Mouse (Mus musculus) liver, postnatal 0 days (tissue): Measurements from ENCODE around the gene Slc24a3. TPM values are rescaled to one million over a fixed set of nuclear protein-coding genes. Genes with fewer than 3 reads are reported as not detected.

Experiments
- ATAC-seq: fragments of 200-750 bp; cut with Nextera tagmentation; 2 replicates; pipeline ENCODE4 v1.8.0; 2017; ENCODE audit warnings: mild to moderate bottlenecking, moderate library complexity
- DNase-seq: peaks from one replicate; pipeline ENCODE4 v3.0.0-alpha.2; 2016
- H3K27ac ChIP-seq: fragments of 300-500 bp; sonication (generic); 2 replicates; pipeline ENCODE4 v1.5.1; 2014; ENCODE audit warnings: antibody characterized with exemption, moderate library complexity, mild to moderate bottlenecking, low read depth
- H3K27me3 ChIP-seq: fragments of 300-500 bp; sonication (generic); 2 replicates; pipeline ENCODE4 v1.6.1; 2014; ENCODE audit warnings: low read length, control low read depth, mixed read lengths; ENCODE audit not compliant: insufficient read depth
- H3K36me3 ChIP-seq: fragments of 300-500 bp; sonication (generic); replicated peaks from 2 replicates; pipeline ENCODE4 v1.6.1; 2014; ENCODE audit warnings: mild to moderate bottlenecking, control low read depth, low read length, moderate library complexity, mixed read lengths; ENCODE audit not compliant: insufficient read depth
- H3K4me1 ChIP-seq: fragments of 300-500 bp; sonication (generic); 2 replicates; pipeline ENCODE4 v1.6.1; 2014; ENCODE audit warnings: antibody characterized with exemption, mild to moderate bottlenecking, control low read depth; ENCODE audit not compliant: insufficient read depth
- H3K4me2 ChIP-seq: fragments of 300-500 bp; sonication (generic); 2 replicates; pipeline ENCODE4 v1.6.1; 2014; ENCODE audit warnings: low read depth, mild to moderate bottlenecking, low read length, moderate library complexity, mixed read lengths
- H3K4me3 ChIP-seq: fragments of 300-500 bp; sonication (generic); 2 replicates; pipeline ENCODE4 v1.5.1; 2014; ENCODE audit warnings: low read depth, low read length
- H3K9ac ChIP-seq: fragments of 300-500 bp; sonication (generic); replicated peaks from 2 replicates; pipeline ENCODE4 v1.6.1; 2014; ENCODE audit warnings: mild to moderate bottlenecking, moderate library complexity
- H3K9me3 ChIP-seq: fragments of 300-500 bp; sonication (generic); 2 replicates; pipeline ENCODE4 v1.6.1; 2016; ENCODE audit warnings: mild to moderate bottlenecking, control low read depth, low read length, mixed read lengths
- CTCF ChIP-seq: sonication (generic); IDR thresholded peaks from 2 replicates; pipeline ENCODE4 v1.5.1; 2016; ENCODE audit warnings: antibody characterized with exemption, low read depth
- EP300 ChIP-seq: IDR thresholded peaks from 2 replicates; pipeline ENCODE4 v1.6.1; 2016; ENCODE audit warnings: antibody characterized with exemption, low read depth, mild to moderate bottlenecking
- whole genome bisulfite sequencing: fragments of 180-500 bp; shearing (Covaris S2); extraction: QIAGEN DNeasy Blood & Tissue Kit; methylation state at CpG from one replicate; pipeline ENCODE4 v1.1.7; 2014; ENCODE audit not compliant: insufficient replicate concordance; 5-methylcytosine and 5-hydroxymethylcytosine counted together
- polyA plus RNA-seq: library from polyadenylated mRNA; unstranded; fragments of >200 nt; fragmentation: Nextera tagmentation; extraction: Ambion mirVana; gene quantifications from 2 replicates; pipeline ENCODE4 v1.2.1, GENCODE M21; 2015

Gene Slc24a3
- polyA plus RNA-seq, 1 experiment from 2014 or later, result 0.40 TPM

GRCm38 (mm10) chr2:145656716-145657115, 489.2 kb downstream of the Slc24a3 start:
- WGBS, result 50% methylated on average over 1 of the region's 1 CpGs
- Histone ChIP-seq H3K4me1 (no peaks in the 10 kb centered on the region), H3K9ac (no peak overlapping the region), H3K4me3 (no peak overlapping the region), H3K4me2 (no peak overlapping the region), H3K27ac (no peak overlapping the region), H3K9me3 (no peaks in the 10 kb centered on the region), H3K36me3 (no peaks in the 10 kb centered on the region), H3K27me3 (no peaks in the 10 kb centered on the region)
- ATAC-seq, result no peak
- no peak for DNase-seq
- TF ChIP-seq EP300 (no peak), CTCF (no peak)

DNA sequence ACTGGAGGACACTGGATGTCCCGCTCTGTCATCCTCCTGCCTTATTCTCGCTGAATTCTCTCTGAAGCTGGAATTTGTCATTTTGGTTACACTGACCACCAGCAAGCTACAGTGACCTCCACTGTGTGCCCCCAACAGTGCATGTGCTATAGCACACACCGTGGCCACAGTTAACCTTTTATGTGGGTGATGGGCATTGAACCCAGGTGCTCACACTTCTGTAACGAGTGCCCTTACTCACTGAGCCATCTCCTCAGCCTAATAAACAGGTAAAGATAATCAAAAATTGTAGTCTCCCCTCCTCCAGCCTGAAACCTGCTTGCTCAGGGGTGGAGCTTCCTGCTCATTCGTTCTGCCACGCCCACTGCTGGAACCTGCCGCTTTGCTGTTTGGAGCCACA, 493.7 kb downstream of the Slc24a3 start:
- 79% methylated on average over 4 of the region's 7 CpGs for WGBS
- DNase-seq (no peak), ATAC-seq (no peak)
- Histone ChIP-seq H3K27me3 (no peaks in the 10 kb centered on the region), H3K4me1 (0 out of 2 replicates have a peak, but pooled peaks cover 6% of the 10 kb centered on the region), H3K9me3 (no peaks in the 10 kb centered on the region), H3K4me2 (no peak overlapping the region), H3K36me3 (no peaks in the 10 kb centered on the region), H3K4me3 (no peak overlapping the region), H3K9ac (no peak overlapping the region), H3K27ac (no peak overlapping the region)
- TF ChIP-seq CTCF (no peak), EP300 (no peak)

DNA sequence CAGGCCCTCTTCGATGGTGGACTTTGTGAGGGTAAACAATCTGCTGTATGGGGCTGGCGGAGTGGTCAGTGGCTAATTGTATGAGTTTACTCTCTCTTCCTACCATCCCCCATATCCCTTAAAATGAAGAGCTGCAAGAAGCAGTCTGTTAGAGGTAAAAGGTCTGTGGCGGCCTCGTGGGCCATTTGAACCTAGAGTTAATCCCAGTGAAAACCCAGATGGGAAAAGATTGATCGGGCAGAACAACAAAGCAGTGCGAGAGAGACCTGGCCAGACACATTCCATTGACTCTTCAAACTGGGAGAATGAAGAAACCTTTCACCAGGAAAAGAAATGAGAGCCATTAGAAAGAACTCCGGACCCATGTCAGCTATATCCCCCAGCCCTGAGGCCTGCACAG, 496.3 kb downstream of the Slc24a3 start:
- WGBS, result 65% methylated on average over 7 of the region's 7 CpGs
- H3K27ac ChIP-seq, result no peak overlapping the region; the same call in 1 of the 2 replicates
- H3K4me2 ChIP-seq, result no peak overlapping the region
- peak; percentile 48; the same call in 1 of the 2 replicates for ATAC-seq
- H3K27me3 ChIP-seq, result no peaks in the 10 kb centered on the region
- H3K4me3 ChIP-seq, result no peak overlapping the region
- DNase-seq, result no peak
- 0 out of 2 replicates have a peak, but pooled peaks cover 6% of the 10 kb centered on the region for H3K4me1 ChIP-seq
- no peak for TF ChIP-seq CTCF
- TF ChIP-seq EP300, result no peak
- H3K9me3 ChIP-seq, result no peaks in the 10 kb centered on the region
- no peak overlapping the region for H3K9ac ChIP-seq
- H3K36me3 ChIP-seq, result no peaks in the 10 kb centered on the region

- Histone ChIP-seq H3K36me3 (no peaks in the 10 kb centered on the region), H3K4me2 (no peak overlapping the region), H3K4me3 (no peak overlapping the region), H3K9ac (no peak overlapping the region), H3K4me1 (0 out of 2 replicates have a peak, but pooled peaks cover 6% of the 10 kb centered on the region), H3K27me3 (no peaks in the 10 kb centered on the region), H3K27ac (no peak overlapping the region; the same call in 1 of the 2 replicates), H3K9me3 (no peaks in the 10 kb centered on the region)
- no peak for DNase-seq
- 66% methylated on average over 2 of the region's 2 CpGs for WGBS
- TF ChIP-seq EP300, result no peak
- TF ChIP-seq CTCF, result no peak
- ATAC-seq, result peak; percentile 66; the same call in 1 of the 2 replicates
Observed at GRCm38 (mm10) chr2:145664311-145664710, 496.8 kb downstream of the Slc24a3 start.

- no peaks in the 10 kb centered on the region for H3K27me3 ChIP-seq
- no peaks in the 10 kb centered on the region for H3K9me3 ChIP-seq
- no peaks in the 10 kb centered on the region for H3K36me3 ChIP-seq
- 0 out of 2 replicates have a peak, but pooled peaks cover 6% of the 10 kb centered on the region for H3K4me1 ChIP-seq
- no peak overlapping the region for H3K27ac ChIP-seq
- DNase-seq (no peak), ATAC-seq (no peak)
- no peak overlapping the region for H3K4me2 ChIP-seq
- TF ChIP-seq CTCF, result no peak
- no peak for TF ChIP-seq EP300
- no peak overlapping the region for H3K9ac ChIP-seq
- H3K4me3 ChIP-seq, result no peak overlapping the region
- 70% methylated on average over 4 of the region's 4 CpGs for WGBS
Observed at GRCm38 (mm10) chr2:145668135-145668534, 500.6 kb downstream of the Slc24a3 start.

DNA sequence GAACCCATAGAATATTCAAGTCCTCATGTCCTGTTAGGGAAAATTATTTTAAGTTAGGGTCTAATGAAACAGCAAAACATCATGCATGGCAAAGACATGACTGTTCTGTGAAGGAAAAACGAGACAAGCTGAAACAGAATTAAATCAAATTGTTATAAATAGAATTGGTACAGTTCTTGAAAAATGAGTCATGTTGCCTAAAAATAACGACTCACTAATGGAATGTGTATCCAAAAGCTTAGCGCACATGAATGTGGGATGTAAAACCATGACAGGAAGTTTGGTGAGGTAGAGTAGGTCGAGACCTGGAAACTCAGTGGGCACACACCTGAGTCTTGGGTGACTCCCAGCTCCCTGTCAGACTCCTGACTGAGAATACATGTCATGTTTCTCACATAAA, 502.6 kb downstream of the Slc24a3 start:
- Histone ChIP-seq H3K27me3 (no peaks in the 10 kb centered on the region), H3K27ac (no peak overlapping the region), H3K9ac (no peak overlapping the region), H3K9me3 (no peaks in the 10 kb centered on the region), H3K4me1 (0 out of 2 replicates have a peak, but pooled peaks cover 2% of the 10 kb centered on the region), H3K36me3 (no peaks in the 10 kb centered on the region), H3K4me3 (no peak overlapping the region), H3K4me2 (no peak overlapping the region)
- DNase-seq (no peak), ATAC-seq (no peak)
- no peak for TF ChIP-seq EP300
- no peak for TF ChIP-seq CTCF
- WGBS, result 72% methylated on average over 4 of the region's 4 CpGs
